Mouse (Mus musculus) right cerebral cortex, adult 2 months (tissue): ENCODE results near the gene Mrps18b.

Experiments
- DNase-seq, 2 experiments: peaks; one replicate each; pipeline ENCODE4 v3.0.0; 2021 to 2022; ENCODE audit warnings: low spot score in 2 of 2

Gene Mrps18b

DNA sequence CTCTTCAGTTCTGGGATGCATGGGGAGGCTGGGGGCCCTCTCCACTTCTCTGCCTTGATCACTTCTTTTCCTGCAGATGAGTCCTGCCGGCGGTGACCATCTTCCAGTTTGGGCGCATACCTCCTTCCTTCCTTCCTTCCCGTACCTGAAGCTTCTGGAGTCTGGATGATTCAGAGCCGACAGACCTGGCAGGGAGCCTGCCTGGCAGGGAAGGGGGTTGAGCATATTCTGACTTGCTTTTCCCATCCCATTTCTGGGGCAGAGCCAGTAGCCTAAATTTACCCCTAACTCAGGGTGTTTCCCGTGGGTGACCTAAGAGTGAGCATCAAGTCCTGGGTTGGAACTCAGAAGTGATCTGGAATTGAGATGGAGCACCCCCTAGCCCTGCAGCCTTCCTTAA lies 41.5 kb downstream of the Mrps18b start:
- peak; percentile 64 to 65 for DNase-seq

DNA sequence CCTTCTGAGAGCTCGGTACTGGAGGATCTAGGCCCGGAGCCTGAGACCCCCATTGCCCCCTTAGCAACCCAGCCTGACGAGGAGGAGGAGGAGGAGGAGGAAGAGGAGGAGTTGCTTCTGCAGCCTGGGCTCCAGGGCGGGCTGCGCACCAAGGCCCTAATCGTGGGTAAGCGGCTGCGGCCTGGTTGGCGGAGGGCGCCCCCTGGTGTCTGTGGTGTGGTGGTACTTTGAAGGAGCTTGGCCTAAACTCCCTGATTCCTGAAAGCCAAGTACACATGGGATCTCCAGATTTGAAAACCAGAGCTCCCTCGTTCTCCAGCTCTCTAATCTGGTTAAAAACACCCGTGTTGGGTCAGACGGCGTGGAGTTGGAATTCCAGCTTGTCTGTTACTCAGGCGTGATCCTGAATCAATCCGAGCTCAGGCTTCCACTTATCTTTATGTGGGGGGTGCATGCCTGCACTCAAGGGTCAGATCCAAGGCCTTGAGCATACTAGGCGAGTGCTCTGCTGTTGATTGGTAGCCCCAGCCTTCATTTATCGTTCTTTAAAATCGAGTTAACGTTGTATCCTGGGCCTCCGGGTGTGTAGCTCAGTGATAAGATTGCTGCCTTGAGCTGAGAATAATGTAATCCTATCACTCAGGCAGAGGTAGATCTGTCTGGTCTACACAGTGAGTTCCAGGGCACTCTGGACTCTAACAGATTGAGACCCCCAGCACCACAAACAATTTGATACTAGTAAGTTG lies 42.2 kb downstream of the Mrps18b start:
- peak; percentile 84 to 88 for DNase-seq

GRCm38 (mm10) chr17:35870884-35871696 lies 45.1 kb downstream of the Mrps18b start:
- no peak for DNase-seq

GRCm38 (mm10) chr17:35870151-35870883 lies 45.9 kb downstream of the Mrps18b start:
- DNase-seq = no peak

- no peak for DNase-seq
These were observed 46.7 kb downstream of the Mrps18b start for GRCm38 (mm10) chr17:35869346-35870067.

- DNase-seq = no peak
These were observed 47.2 kb downstream of the Mrps18b start for GRCm38 (mm10) chr17:35868961-35869345.

GRCm38 (mm10) chr17:35868165-35868820 lies 47.9 kb downstream of the Mrps18b start:
- DNase-seq = no peak

DNA sequence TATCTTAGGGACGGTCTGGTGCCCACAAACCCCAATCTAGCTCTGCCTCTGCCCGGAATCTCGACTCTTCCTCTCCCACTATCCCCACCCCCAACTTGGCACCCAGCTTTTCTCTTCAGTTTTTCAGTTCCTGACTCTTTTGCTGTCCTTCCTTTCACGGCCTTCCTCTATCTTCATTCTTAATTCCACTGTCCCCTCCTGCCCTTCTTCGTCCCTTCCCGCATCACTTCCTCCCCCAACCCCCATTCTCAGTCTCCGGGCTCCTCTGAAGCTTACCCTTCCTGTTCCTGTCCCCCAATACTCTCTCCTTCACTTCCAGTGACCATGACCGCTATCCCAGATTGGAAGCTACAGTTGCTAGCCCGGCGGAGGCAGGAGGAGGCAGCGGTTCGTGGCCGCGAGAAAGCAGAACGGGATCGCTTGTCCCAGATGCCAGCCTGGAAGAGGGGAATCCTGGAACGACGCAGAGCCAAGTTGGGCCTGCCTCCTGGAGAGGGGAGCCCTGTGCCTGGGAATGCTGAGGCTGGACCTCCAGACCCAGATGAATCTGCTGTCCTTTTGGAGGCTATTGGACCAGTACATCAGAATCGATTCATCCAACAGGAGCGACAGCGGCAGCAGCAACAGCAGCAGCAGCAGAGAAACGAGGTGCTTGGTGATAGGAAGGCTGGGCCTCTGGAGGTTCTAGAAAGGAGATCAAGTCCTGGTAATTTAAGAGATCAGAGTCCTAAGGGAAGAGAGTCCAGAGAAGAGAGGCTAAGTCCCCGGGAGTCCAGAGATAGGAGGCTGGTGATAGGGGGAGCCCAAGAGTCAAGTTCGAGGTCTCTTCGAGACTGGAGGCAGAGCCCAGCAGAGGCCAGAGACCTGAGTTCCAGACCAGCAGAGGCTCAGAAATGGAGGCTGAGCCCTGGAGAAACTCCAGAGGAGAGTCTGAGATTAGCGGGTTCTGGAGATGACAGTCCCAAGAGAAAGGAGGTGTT lies 49.0 kb downstream of the Mrps18b start:
- no peak for DNase-seq

- peak in 1 of 2 experiments; percentile 31 for DNase-seq
These were observed 49.8 kb downstream of the Mrps18b start for GRCm38 (mm10) chr17:35866281-35866831.

DNA sequence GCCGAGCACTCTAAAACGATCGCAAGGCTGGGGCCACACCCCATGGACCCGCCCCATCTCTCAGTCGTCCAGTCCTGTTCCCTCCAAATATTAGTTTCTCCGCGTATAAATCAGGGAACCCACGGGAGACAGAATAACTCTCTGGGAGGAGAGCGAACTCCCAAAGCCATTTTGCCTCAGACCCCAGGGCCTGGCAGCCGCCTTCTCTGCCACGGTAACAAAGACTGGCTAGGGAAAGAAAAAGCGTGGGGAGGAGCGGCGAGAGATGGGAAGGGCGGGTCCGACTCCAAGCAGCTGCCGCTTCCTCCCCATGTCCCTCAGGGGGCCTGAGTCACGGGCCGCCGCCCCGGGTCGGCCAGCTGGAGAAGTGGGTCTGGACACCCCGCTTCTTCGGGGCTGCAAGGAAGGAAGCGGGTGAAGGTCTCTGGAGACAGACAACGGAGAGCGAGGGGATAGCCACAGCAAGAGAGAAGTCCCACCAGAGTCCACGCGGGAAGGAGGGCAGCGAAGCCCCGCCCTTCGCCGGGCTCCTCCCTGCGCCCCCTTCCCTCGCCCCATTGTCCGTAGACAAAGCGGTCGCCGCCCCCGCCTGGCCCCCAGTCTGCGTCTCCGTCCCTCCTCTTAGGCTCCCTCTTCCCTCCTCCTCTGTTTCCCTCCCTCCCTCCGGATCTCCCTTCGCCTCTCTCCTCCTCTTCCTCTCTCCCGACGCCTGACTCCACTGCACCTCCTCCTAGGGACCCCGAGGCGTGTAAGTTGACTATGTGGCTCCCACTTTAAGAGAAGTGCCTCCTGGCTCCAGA lies 50.5 kb downstream of the Mrps18b start, which contains the start of gene Ppp1r18:
Ppp1r18 (plus strand) TSS at position 113 of the 800 bp plus-strand sequence.
- DNase-seq = peak in 1 of 2 experiments; percentile 18

DNA sequence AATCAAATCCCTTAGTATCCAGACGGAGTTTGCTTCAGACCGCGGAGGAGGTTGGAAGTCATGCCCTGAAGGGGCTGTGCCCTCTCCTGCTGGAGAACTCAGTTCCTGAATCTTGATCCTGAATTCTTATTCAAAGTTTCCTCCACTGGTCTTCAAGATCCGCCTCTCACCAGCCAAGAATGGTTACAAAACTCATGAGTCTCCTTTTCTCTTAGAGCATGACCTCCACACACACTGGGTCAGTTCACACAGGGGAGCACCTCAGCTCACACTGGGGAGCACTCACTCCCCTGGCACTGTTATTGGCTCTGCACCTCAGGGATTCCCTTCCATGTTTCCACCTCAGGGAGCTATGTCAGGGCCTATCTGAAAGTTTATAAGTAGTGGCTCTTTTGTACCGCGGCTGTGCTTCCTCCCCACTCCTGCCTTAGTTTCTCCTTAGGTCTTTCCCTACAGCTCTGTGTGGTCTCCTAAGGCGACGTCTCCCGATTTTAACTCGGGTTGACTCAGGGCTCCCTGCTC lies 51.3 kb downstream of the Mrps18b start:
- no peak for DNase-seq

DNA sequence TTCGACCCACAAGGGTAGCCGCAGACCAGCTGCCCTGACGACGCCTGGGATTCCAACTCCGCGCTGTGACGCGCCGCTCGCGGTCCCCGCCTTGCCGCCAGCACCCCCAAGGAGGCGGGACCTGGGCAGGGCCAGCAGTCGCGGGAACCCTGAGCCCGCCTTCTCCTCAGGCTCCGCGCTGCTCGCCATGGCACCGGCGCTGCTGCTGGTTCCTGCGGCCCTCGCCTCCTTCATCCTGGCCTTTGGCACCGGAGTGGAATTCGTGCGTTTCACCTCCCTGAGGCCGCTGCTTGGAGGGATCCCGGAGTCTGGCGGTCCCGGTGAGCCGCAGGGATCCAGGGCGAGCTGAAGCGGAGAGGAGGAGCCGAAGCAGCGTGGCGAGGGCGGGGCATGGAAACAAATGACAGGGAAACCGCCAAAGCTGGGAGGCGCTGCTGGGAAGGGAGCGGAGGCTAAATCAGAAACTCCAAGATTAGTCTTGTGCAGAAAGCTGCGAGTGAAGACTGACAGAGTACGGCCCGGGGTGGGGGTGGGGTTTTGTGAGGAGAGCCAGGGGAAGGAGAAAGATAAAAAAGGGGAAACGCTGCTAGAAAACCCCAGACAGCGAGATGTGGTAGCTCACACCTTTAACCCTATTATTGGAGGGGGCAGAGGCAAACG lies 54.9 kb downstream of the Mrps18b start, which contains the start of gene Nrm:
Nrm (plus strand) TSS at position 121 of the 660 bp plus-strand sequence.
- DNase-seq = peak; percentile 87 to 92

GRCm38 (mm10) chr17:35860831-35861197 lies 55.4 kb downstream of the Mrps18b start:
- no peak for DNase-seq
